Mouse (Mus musculus): ENCODE data around the gene Nlrp10.

DNA sequence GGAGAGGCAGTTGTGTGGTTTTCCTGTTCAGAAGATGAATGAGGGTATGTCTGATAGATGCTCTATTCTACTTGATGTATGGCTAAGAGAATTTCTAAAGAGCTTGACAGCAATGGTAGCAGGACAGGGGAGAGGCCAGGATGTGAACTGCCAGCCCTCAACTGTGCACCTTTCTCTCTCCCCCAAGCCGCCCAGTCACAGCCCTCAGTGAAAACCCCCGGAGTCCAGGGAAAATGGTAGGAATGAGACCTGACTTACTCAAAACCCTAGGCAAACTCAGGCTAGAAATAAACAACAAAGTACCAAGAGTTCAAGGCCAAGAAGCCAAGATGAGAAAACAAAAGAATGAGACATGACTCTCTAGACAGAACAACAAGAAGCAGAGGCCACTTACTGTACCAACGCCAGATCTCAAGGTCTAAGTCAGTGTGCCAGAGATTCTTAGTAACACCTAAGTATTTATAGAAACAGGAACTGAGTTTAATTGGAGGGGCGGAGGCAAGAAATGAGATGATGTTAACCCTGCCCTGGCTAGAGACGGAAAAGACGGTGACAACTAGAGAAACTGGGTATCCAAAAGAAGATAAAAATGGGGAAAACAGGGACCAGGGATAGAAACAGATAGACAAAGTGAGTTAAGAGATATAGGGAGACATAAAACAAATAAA, at the start of gene Nlrp10:
- TF ChIP-seq CTCF (IDR thresholded peaks at IDR 0.05; ENCODE audit: borderline replicate concordance, insufficient read depth, low read depth, low read length) (no peak), POLR2A (IDR thresholded peaks at IDR 0.05; ENCODE audit: borderline replicate concordance, insufficient read depth, low read length) (no peak)
